Mouse (Mus musculus): ENCODE measurements around the gene Plcb4. TPM values are rescaled to one million over a fixed set of nuclear protein-coding genes. Genes with fewer than 3 reads are reported as not detected.

Gene Plcb4
- total and polyA plus RNA-seq, 3 experiments: not detected

GRCm38 (mm10) chr2:135769701-135770100 lies 110.9 kb downstream of the Plcb4 start:
- Histone ChIP-seq H3K27ac (ENCODE audit: insufficient read depth, low read depth) (no peak overlapping the region), H3K9me3 (replicated peaks; ENCODE audit: low read length) (peaks cover 69% of the 10 kb centered on the region), H3K79me2 (replicated peaks; ENCODE audit: control insufficient read depth, extremely low read depth, insufficient read depth, poor library complexity, severe bottlenecking) (no peaks in the 10 kb centered on the region), H3K27me3 (replicated peaks) (no peaks in the 10 kb centered on the region), H3K4me1 (ENCODE audit: control insufficient read depth in 1 of 2, insufficient read depth in 2 of 2) (no peaks in the 10 kb centered on the region), H3K36me3 (replicated peaks in 1 of 2; ENCODE audit: control insufficient read depth in 1 of 2, insufficient read depth in 1 of 2, low read length in 1 of 2) (no peaks in the 10 kb centered on the region), H3K4me3 (replicated peaks in 1 of 3; ENCODE audit: low read depth in 2 of 3, low read length in 2 of 3, poor library complexity in 1 of 3) (no peak overlapping the region), H3K4me2 (ENCODE audit: insufficient read depth, low read depth, poor library complexity, severe bottlenecking) (no peak overlapping the region), H3K9ac (ENCODE audit: insufficient read depth, low read depth) (no peak overlapping the region)
- DNase-seq (ENCODE audit: extremely low read depth): no peak
- no peak for TF ChIP-seq ELF1 (IDR thresholded peaks at IDR 0.05; ENCODE audit: low read depth, low read length)
- no peak for TF ChIP-seq MYC (IDR thresholded peaks at IDR 0.05; ENCODE audit: low read depth, low read length)
- TF ChIP-seq CHD2 (IDR thresholded peaks at IDR 0.05; ENCODE audit: low read length): no peak
- TF ChIP-seq SMC3 (IDR thresholded peaks at IDR 0.05; ENCODE audit: low read depth, low read length): no peak
- TF ChIP-seq HCFC1 (IDR thresholded peaks at IDR 0.05; ENCODE audit: low read depth, low read length): no peak
- no peak for TF ChIP-seq POLR2A (IDR thresholded peaks at IDR 0.05; ENCODE audit: low read depth, low read length)
- TF ChIP-seq TBP (conservative IDR thresholded peaks at IDR 0.05; ENCODE audit: low read depth, low read length): no peak
- TF ChIP-seq MEF2A (IDR thresholded peaks at IDR 0.05; ENCODE audit: borderline replicate concordance, low read depth, low read length): no peak
- no peak for TF ChIP-seq TCF12 (IDR thresholded peaks at IDR 0.05; ENCODE audit: low read depth, low read length)
- TF ChIP-seq CHD1 (IDR thresholded peaks at IDR 0.05; ENCODE audit: low read depth, low read length): no peak
- no peak for TF ChIP-seq UBTF (IDR thresholded peaks at IDR 0.05; ENCODE audit: low read depth, low read length)
- no peak for TF ChIP-seq ZMIZ1 (IDR thresholded peaks at IDR 0.05; ENCODE audit: low read depth, low read length)
- no peak for TF ChIP-seq RCOR1 (conservative IDR thresholded peaks at IDR 0.05; ENCODE audit: low read depth, low read length)
- dilution Hi-C loops (cut with MboI; ENCODE audit: extremely low pct_ligation_motif_present, extremely low pct_unique_long_range_greater_than_20kb, low sequenced_read_pairs) (no loop called here), in situ Hi-C loops (cut with MboI; ENCODE audit: low pct_ligation_motif_present, low pct_unique_long_range_greater_than_20kb, low sequenced_read_pairs) (no loop called here)

GRCm38 (mm10) chr2:135770226-135770625 lies 111.4 kb downstream of the Plcb4 start:
- Histone ChIP-seq H3K36me3 (replicated peaks in 1 of 2; ENCODE audit: control insufficient read depth in 1 of 2, insufficient read depth in 1 of 2, low read length in 1 of 2) (no peaks in the 10 kb centered on the region), H3K27me3 (replicated peaks) (no peaks in the 10 kb centered on the region), H3K9me3 (replicated peaks; ENCODE audit: low read length) (peaks cover 70% of the 10 kb centered on the region), H3K9ac (ENCODE audit: insufficient read depth, low read depth) (no peak overlapping the region), H3K4me3 (replicated peaks in 1 of 3; ENCODE audit: low read depth in 2 of 3, low read length in 2 of 3, poor library complexity in 1 of 3) (no peak overlapping the region), H3K79me2 (replicated peaks; ENCODE audit: control insufficient read depth, extremely low read depth, insufficient read depth, poor library complexity, severe bottlenecking) (no peaks in the 10 kb centered on the region), H3K4me1 (ENCODE audit: control insufficient read depth in 1 of 2, insufficient read depth in 2 of 2) (no peaks in the 10 kb centered on the region), H3K27ac (ENCODE audit: insufficient read depth, low read depth) (no peak overlapping the region), H3K4me2 (ENCODE audit: insufficient read depth, low read depth, poor library complexity, severe bottlenecking) (no peak overlapping the region)
- dilution Hi-C loops (cut with MboI; ENCODE audit: extremely low pct_ligation_motif_present, extremely low pct_unique_long_range_greater_than_20kb, low sequenced_read_pairs): no loop called here
- in situ Hi-C loops (cut with MboI; ENCODE audit: low pct_ligation_motif_present, low pct_unique_long_range_greater_than_20kb, low sequenced_read_pairs): no loop called here
- no peak for DNase-seq (ENCODE audit: extremely low read depth)
- no peak for TF ChIP-seq RCOR1 (conservative IDR thresholded peaks at IDR 0.05; ENCODE audit: low read depth, low read length)

- H3K9ac ChIP-seq (ENCODE audit: insufficient read depth, low read depth): no peak overlapping the region
- no peak overlapping the region for H3K27ac ChIP-seq (ENCODE audit: insufficient read depth, low read depth)
- no peaks in the 10 kb centered on the region for H3K4me1 ChIP-seq (ENCODE audit: control insufficient read depth in 1 of 2, insufficient read depth in 2 of 2)
- H3K9me3 ChIP-seq (replicated peaks; ENCODE audit: low read length): peaks cover 65% of the 10 kb centered on the region
- no peak for DNase-seq (ENCODE audit: extremely low read depth)
- no peak for TF ChIP-seq IRF4 (IDR thresholded peaks at IDR 0.05; ENCODE audit: low read depth, low read length)
- no peak for TF ChIP-seq POLR2AphosphoS2 (IDR thresholded peaks at IDR 0.05; ENCODE audit: low read depth, low read length)
- TF ChIP-seq MAX (IDR thresholded peaks at IDR 0.05; ENCODE audit: low read length): no peak
- no peak for TF ChIP-seq MYC (IDR thresholded peaks at IDR 0.05; ENCODE audit: low read depth, low read length)
- TF ChIP-seq MXI1 (IDR thresholded peaks at IDR 0.05; ENCODE audit: low read depth, low read length): no peak
- TF ChIP-seq ELF1 (IDR thresholded peaks at IDR 0.05; ENCODE audit: low read depth, low read length): no peak
- H3K4me2 ChIP-seq (ENCODE audit: insufficient read depth, low read depth, poor library complexity, severe bottlenecking): no peak overlapping the region
- no peaks in the 10 kb centered on the region for H3K36me3 ChIP-seq (replicated peaks in 1 of 2; ENCODE audit: control insufficient read depth in 1 of 2, insufficient read depth in 1 of 2, low read length in 1 of 2)
- H3K4me3 ChIP-seq (replicated peaks in 1 of 3; ENCODE audit: low read depth in 2 of 3, low read length in 2 of 3, poor library complexity in 1 of 3): no peak overlapping the region
- H3K79me2 ChIP-seq (replicated peaks; ENCODE audit: control insufficient read depth, extremely low read depth, insufficient read depth, poor library complexity, severe bottlenecking): no peaks in the 10 kb centered on the region
- H3K27me3 ChIP-seq (replicated peaks): no peaks in the 10 kb centered on the region
- in situ Hi-C loops (cut with MboI; ENCODE audit: low pct_ligation_motif_present, low pct_unique_long_range_greater_than_20kb, low sequenced_read_pairs) (no loop called here), dilution Hi-C loops (cut with MboI; ENCODE audit: extremely low pct_ligation_motif_present, extremely low pct_unique_long_range_greater_than_20kb, low sequenced_read_pairs) (no loop called here)
These were observed 114.6 kb downstream of the Plcb4 start for GRCm38 (mm10) chr2:135773194-135773972.

All from CH12.LX (cell line).